In the genomic region with DNA sequence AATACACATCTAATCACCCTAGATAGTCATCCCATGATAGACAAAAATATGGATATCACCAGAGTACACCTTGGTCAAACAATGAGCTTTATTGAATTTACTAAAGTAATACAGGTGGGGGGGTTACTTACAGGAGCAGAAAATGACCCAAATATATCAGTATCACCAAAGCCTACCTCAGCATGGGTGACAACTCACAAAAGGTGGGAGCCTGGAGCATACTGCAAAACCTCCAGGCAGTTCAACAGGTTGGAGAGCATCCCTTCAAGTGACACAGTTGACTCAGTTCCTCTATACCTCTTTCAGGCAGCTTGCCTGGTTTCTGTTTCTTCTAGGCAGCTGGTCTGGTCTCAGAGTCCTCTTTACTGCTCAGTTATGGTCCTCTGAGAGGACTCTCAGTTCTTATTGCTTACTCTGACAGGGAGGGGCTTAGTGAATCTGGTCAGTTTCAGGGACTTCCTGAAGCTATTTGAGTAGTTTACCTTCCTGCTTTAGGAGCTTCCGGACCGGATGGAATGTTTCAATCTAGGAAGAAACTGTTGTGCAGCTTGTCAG, we compare ENCODE assay signal across 21 mouse cellular contexts. TPM values are rescaled to one million over a fixed set of nuclear protein-coding genes. Genes with fewer than 3 reads are reported as not detected.
DNase-seq lines count a peak whose midpoint lies in the region; ATAC-seq and TF ChIP-seq lines count a peak whose summit lies in the region.
"Had no signal": no experiment of that assay in that cellular context is flagged by ENCODE, and none has a peak within 500 bp of the region (broad histone marks: within the 10 kb centered on the region; RNA-seq: fewer than 3 reads in every experiment).

No protein-coding gene starts in this region.

- no peak overlapping the region for H3K4me3 ChIP-seq in thymus, adult 2 months (ENCODE audit: control insufficient read depth, insufficient read depth, low read length)
- no peak overlapping the region for H3K4me3 ChIP-seq in midbrain, embryonic 10.5 days
- H3K4me3 ChIP-seq in gastrocnemius, adult 2 months = no peak overlapping the region
- H3K4me3 ChIP-seq: embryonic facial prominence, embryonic 10.5 days; forebrain, embryonic 13.5 days; heart, embryonic 10.5 days; hindbrain, embryonic 13.5 days had no signal

- H3K36me3 ChIP-seq in thymus, adult 2 months (ENCODE audit: control insufficient read depth, insufficient read depth, low read length) = no peaks in the 10 kb centered on the region
- H3K36me3 ChIP-seq in midbrain, embryonic 10.5 days = no peaks in the 10 kb centered on the region
- H3K36me3 ChIP-seq: embryonic facial prominence, embryonic 10.5 days; G1E; heart, embryonic 10.5 days; hindbrain, embryonic 13.5 days had no signal

- peak overlapping the region; percentile 73 for H3K27ac ChIP-seq in thymus, adult 2 months (ENCODE audit: control insufficient read depth, insufficient read depth, low read length)
- no peak overlapping the region for H3K27ac ChIP-seq in midbrain, embryonic 10.5 days (replicated peaks)
- H3K27ac ChIP-seq in gastrocnemius, adult 2 months = no peak overlapping the region
- H3K27ac ChIP-seq: embryonic facial prominence, embryonic 10.5 days; forebrain, embryonic 13.5 days; heart, embryonic 10.5 days; hindbrain, embryonic 13.5 days; hindbrain, postnatal 0 days had no signal

- peak; percentile 24 for ATAC-seq in CD4-positive, CD25-positive, alpha-beta regulatory T cell, adult 4 months
- ATAC-seq in inflammation-experienced regulatory T-cells, adult 6 months = peak; percentile 22
- ATAC-seq: forebrain, embryonic 13.5 days; hindbrain, postnatal 0 days; intestine, embryonic 16.5 days had no signal

- intact Hi-C loops in gastrocnemius, adult 2 months (cut with DNase I) = no loop called here

- no peaks in the 10 kb centered on the region for H3K9me3 ChIP-seq in midbrain, embryonic 10.5 days (replicated peaks)
- H3K9me3 ChIP-seq: embryonic facial prominence, embryonic 10.5 days; forebrain, embryonic 13.5 days; G1E; heart, embryonic 10.5 days; hindbrain, embryonic 13.5 days had no signal

- no peak for DNase-seq in thymus, adult 2 months
- DNase-seq in thymus, postnatal 14 days = no peak
- DNase-seq in midbrain, embryonic 10.5 days (ENCODE audit: low spot score) = no peak
- no peak for DNase-seq in gastrocnemius, adult 2 months
- DNase-seq in cerebellum, postnatal 4 days (ENCODE audit: low spot score in 2 of 2) = no peak
- DNase-seq: adrenal gland, postnatal 10 days; cerebellum, adult 11-12 months; cerebellum, adult 9-11 months; cerebellum, postnatal 36 days; gastrocnemius, postnatal 10 days; heart, postnatal 10 days; kidney, adult 2 months had no signal

- H3K27me3 ChIP-seq in thymus, adult 2 months (ENCODE audit: control insufficient read depth, insufficient read depth, low read length) = no peaks in the 10 kb centered on the region
- peaks cover 25% of the 10 kb centered on the region for H3K27me3 ChIP-seq in midbrain, embryonic 10.5 days (ENCODE audit: low read depth, poor library complexity, severe bottlenecking)

- 93% methylated on average over 2 of the region's 2 CpGs for WGBS in thymus, adult 2 months
- 85% methylated on average over 2 of the region's 2 CpGs for WGBS in midbrain, embryonic 10.5 days

- TF ChIP-seq CTCF in thymus, adult 2 months (IDR thresholded peaks at IDR 0.05; ENCODE audit: borderline replicate concordance, control insufficient read depth, extremely low read depth, insufficient read depth, low read length, poor library complexity) = no peak
- TF ChIP-seq CTCF in gastrocnemius, adult 2 months (IDR thresholded peaks at IDR 0.05) = no peak

- TF ChIP-seq POLR2A in thymus, adult 2 months (IDR thresholded peaks at IDR 0.05; ENCODE audit: control insufficient read depth, extremely low read depth, insufficient read depth, low read length, poor library complexity) = no peak

- H3K4me1 ChIP-seq in thymus, adult 2 months (replicated peaks; ENCODE audit: control insufficient read depth, insufficient read depth, low read length) = peaks cover 23% of the 10 kb centered on the region
- H3K4me1 ChIP-seq in midbrain, embryonic 10.5 days = no peaks in the 10 kb centered on the region
- H3K4me1 ChIP-seq: forebrain, embryonic 13.5 days; hindbrain, embryonic 13.5 days had no signal

RNA-seq across cellular contexts. Expression of a gene that starts 24.5 kb away (rescaled TPM):
- 272 and 400 TPM in 2 replicates for polyA plus RNA-seq in thymus, adult 2 months (2012; rRNA removed)
- polyA plus RNA-seq in CD4-positive, CD25-positive, alpha-beta regulatory T cell, adult 4 months (2017; shearing (Covaris generic)) = 1,000 to 10,000 TPM in 1 of 2 experiments, 100 to 1,000 TPM in 1; 800 to 1,019 TPM
- 100 to 1,000 TPM; 831 to 847 (median 840) TPM for polyA plus RNA-seq in inflammation-experienced regulatory T-cells, adult 6 months (2017; shearing (Covaris generic))
- polyA plus RNA-seq in midbrain, embryonic 10.5 days (2016; fragmentation: Nextera tagmentation; extraction: Ambion mirVana) = 25.7 and 26.2 TPM in 2 replicates
- 10 to 100 TPM; 11.6 to 11.7 TPM for total RNA-seq in gastrocnemius, adult 2 months (2021)
- polyA plus RNA-seq: G1E had no signal

Comparison
In these comparisons a context has a peak if more than half of its experiments do, and no peak if none do; other contexts are left out.
1. RNA of a gene that starts 24.5 kb away (polyA plus RNA-seq): 800 to 1,019 TPM in CD4-positive, CD25-positive, alpha-beta regulatory T cell, adult 4 months, 831 to 847 TPM in inflammation-experienced regulatory T-cells, adult 6 months and 272 to 400 TPM in thymus, adult 2 months; 25.7 to 26.2 TPM in midbrain, embryonic 10.5 days; every median in the first group is over 10 times any median in the second.